Mouse (Mus musculus) myocyte (in vitro differentiated cells): ENCODE data around the gene Camta1. TPM values are rescaled to one million over a fixed set of nuclear protein-coding genes. Genes with fewer than 3 reads are reported as not detected.

ENCODE experiments used
- H3K27me3 ChIP-seq: one replicate; pipeline ENCODE4 v1.6.1; 2011; ENCODE audit not compliant: control insufficient read depth, insufficient read depth, insufficient read length
- H3K36me3 ChIP-seq: one replicate; pipeline ENCODE4 v1.6.1; 2011; ENCODE audit not compliant: control insufficient read depth, insufficient read depth
- H3K4me2 ChIP-seq: one replicate; pipeline ENCODE4 v1.6.1; 2011; ENCODE audit warnings: low read depth, control low read depth
- H3K4me3 ChIP-seq: one replicate; pipeline ENCODE4 v1.5.1; 2011; ENCODE audit warnings: mild to moderate bottlenecking, control low read depth, moderate library complexity
- H3K79me2 ChIP-seq: one replicate; pipeline ENCODE4 v1.6.1; 2011; ENCODE audit not compliant: control insufficient read depth, insufficient read depth
- H3ac ChIP-seq: one replicate; pipeline ENCODE4 v1.6.1; 2011; ENCODE audit not compliant: control insufficient read depth, insufficient read length
- CEBPB ChIP-seq: IDR thresholded peaks from 2 replicates; pipeline ENCODE4 v1.6.1; 2011; ENCODE audit warnings: mild to moderate bottlenecking, moderate library complexity; ENCODE audit not compliant: poor library complexity, insufficient read depth, severe bottlenecking
- E2F4 ChIP-seq: IDR thresholded peaks from one replicate; pipeline ENCODE4 v1.6.1; 2011; ENCODE audit warnings: mild to moderate bottlenecking, control low read depth, moderate library complexity; ENCODE audit not compliant: insufficient read depth
- MAX ChIP-seq: IDR thresholded peaks from one replicate; pipeline ENCODE4 v1.6.1; 2011; ENCODE audit warnings: low read depth, mild to moderate bottlenecking, control low read depth
- MYOD1 ChIP-seq, 3 experiments: IDR thresholded peaks; one replicate each; pipeline ENCODE4 v1.6.1; 2011; ENCODE audit warnings: control low read depth in 2 of 3, low read depth in 2 of 3, mild to moderate bottlenecking in 2 of 3, moderate library complexity in 1 of 3; ENCODE audit not compliant: insufficient read length in 2 of 3, control insufficient read depth in 1 of 3
- MYOG ChIP-seq, 3 experiments: IDR thresholded peaks; one replicate each; pipeline ENCODE4 v1.6.1; 2011; ENCODE audit warnings: control low read depth in 2 of 3, low read depth in 2 of 3, mild to moderate bottlenecking in 2 of 3; ENCODE audit not compliant: insufficient read length in 2 of 3, control insufficient read depth in 1 of 3, insufficient read depth in 1 of 3
- POLR2A ChIP-seq: IDR thresholded peaks from one replicate; pipeline ENCODE4 v1.6.1; 2011; ENCODE audit warnings: low read depth, mild to moderate bottlenecking, control low read depth, moderate library complexity; ENCODE audit not compliant: insufficient read length
- POLR2AphosphoS2 ChIP-seq: IDR thresholded peaks from one replicate; pipeline ENCODE4 v1.6.1; 2011; ENCODE audit warnings: low read depth, control low read depth; ENCODE audit not compliant: insufficient read length
- REST ChIP-seq: IDR thresholded peaks from one replicate; pipeline ENCODE4 v1.6.1; 2011; ENCODE audit warnings: mild to moderate bottlenecking, control low read depth, moderate library complexity; ENCODE audit not compliant: insufficient read depth, insufficient read length
- SRF ChIP-seq: IDR thresholded peaks from one replicate; pipeline ENCODE4 v1.6.1; 2011; ENCODE audit warnings: low read depth; ENCODE audit not compliant: control insufficient read depth, insufficient read length
- TCF12 ChIP-seq: IDR thresholded peaks from one replicate; pipeline ENCODE4 v1.6.1; 2011; ENCODE audit warnings: mild to moderate bottlenecking, control low read depth; ENCODE audit not compliant: poor library complexity, insufficient read depth, severe bottlenecking
- TCF3 ChIP-seq: IDR thresholded peaks from one replicate; pipeline ENCODE4 v1.6.1; 2011; ENCODE audit warnings: low read depth, control low read depth; ENCODE audit not compliant: insufficient read length
- USF1 ChIP-seq: IDR thresholded peaks from one replicate; pipeline ENCODE4 v1.6.1; 2011; ENCODE audit warnings: low read depth, mild to moderate bottlenecking, control low read depth, moderate library complexity
- polyA plus RNA-seq: library from polyadenylated mRNA; unstranded; fragments of >200 nt; fragmentation: generic; extraction: Trizol; gene quantifications from one replicate; pipeline ENCODE4 v1.2.1, GENCODE M21; 2012; ENCODE audit warnings: missing spikeins

The Camta1 gene
- polyA plus RNA-seq, 1 experiment, result 40.6 TPM

GRCm38 (mm10) chr4:151422361-151422760 is 439.3 kb downstream of the Camta1 start:
- TF ChIP-seq MAX (no peak), POLR2AphosphoS2 (no peak), TCF12 (no peak), TCF3 (no peak), CEBPB (no peak), MYOG (IDR thresholded peaks at IDR 0.05; ENCODE audit: control insufficient read depth in 1 of 3, insufficient read depth in 1 of 3, insufficient read length in 2 of 3, low read depth in 2 of 3) (no peak), MYOD1 (IDR thresholded peaks at IDR 0.05; ENCODE audit: control insufficient read depth in 1 of 3, insufficient read length in 2 of 3, low read depth in 2 of 3) (no peak), REST (no peak), POLR2A (no peak), E2F4 (no peak), SRF (no peak), USF1 (no peak)
- Histone ChIP-seq H3K27me3 (no peaks in the 10 kb centered on the region), H3K79me2 (no peaks in the 10 kb centered on the region), H3ac (no peak overlapping the region), H3K4me3 (no peak overlapping the region), H3K36me3 (no peaks in the 10 kb centered on the region), H3K4me2 (no peak overlapping the region)

GRCm38 (mm10) chr4:151418344-151418875 is 443.3 kb downstream of the Camta1 start:
- Histone ChIP-seq H3K4me2 (no peak overlapping the region), H3K27me3 (no peaks in the 10 kb centered on the region)
- TF ChIP-seq MAX (no peak), CEBPB (no peak), POLR2A (no peak), TCF12 (no peak), MYOD1 (IDR thresholded peaks at IDR 0.05; ENCODE audit: control insufficient read depth in 1 of 3, insufficient read length in 2 of 3, low read depth in 2 of 3) (no peak), USF1 (no peak), REST (no peak), SRF (no peak), E2F4 (no peak), MYOG (IDR thresholded peaks at IDR 0.05; ENCODE audit: control insufficient read depth in 1 of 3, insufficient read depth in 1 of 3, insufficient read length in 2 of 3, low read depth in 2 of 3) (no peak), POLR2AphosphoS2 (no peak), TCF3 (no peak)

GRCm38 (mm10) chr4:151415812-151416211 is 445.9 kb downstream of the Camta1 start:
- Histone ChIP-seq H3K4me2 (no peak overlapping the region), H3K27me3 (no peaks in the 10 kb centered on the region), H3K79me2 (no peaks in the 10 kb centered on the region), H3K4me3 (no peak overlapping the region), H3K36me3 (no peaks in the 10 kb centered on the region), H3ac (no peak overlapping the region)
- TF ChIP-seq REST (no peak), POLR2AphosphoS2 (no peak), SRF (no peak), POLR2A (no peak), USF1 (no peak), MYOG (IDR thresholded peaks at IDR 0.05; ENCODE audit: control insufficient read depth in 1 of 3, insufficient read depth in 1 of 3, insufficient read length in 2 of 3, low read depth in 2 of 3) (no peak)

More at GRCm38 (mm10) chr4:151418344-151418875, 443.3 kb downstream of the Camta1 start:
- Histone ChIP-seq H3K4me3 (no peak overlapping the region), H3ac (no peak overlapping the region), H3K79me2 (no peaks in the 10 kb centered on the region), H3K36me3 (no peaks in the 10 kb centered on the region)

- Histone ChIP-seq H3K4me3 (no peak overlapping the region), H3K4me2 (no peak overlapping the region)
- TF ChIP-seq TCF3, result no peak
- no peak for TF ChIP-seq E2F4
- TF ChIP-seq POLR2A, result no peak
- TF ChIP-seq TCF12, result no peak
- TF ChIP-seq MYOG (IDR thresholded peaks at IDR 0.05; ENCODE audit: control insufficient read depth in 1 of 3, insufficient read depth in 1 of 3, insufficient read length in 2 of 3, low read depth in 2 of 3), result no peak
- no peak for TF ChIP-seq CEBPB
- TF ChIP-seq SRF, result no peak
- TF ChIP-seq USF1, result no peak
- TF ChIP-seq MYOD1 (IDR thresholded peaks at IDR 0.05; ENCODE audit: control insufficient read depth in 1 of 3, insufficient read length in 2 of 3, low read depth in 2 of 3), result no peak
- no peak for TF ChIP-seq REST
- TF ChIP-seq POLR2AphosphoS2, result no peak
- no peak for TF ChIP-seq MAX
These were observed 446.3 kb downstream of the Camta1 start for GRCm38 (mm10) chr4:151415376-151415775.

GRCm38 (mm10) chr4:151414952-151415351 is 446.7 kb downstream of the Camta1 start:
- no peaks in the 10 kb centered on the region for H3K79me2 ChIP-seq
- no peaks in the 10 kb centered on the region for H3K27me3 ChIP-seq
- no peak overlapping the region for H3K4me2 ChIP-seq
- no peak overlapping the region for H3K4me3 ChIP-seq
- TF ChIP-seq TCF12 (no peak), MYOD1 (IDR thresholded peaks at IDR 0.05; ENCODE audit: control insufficient read depth in 1 of 3, insufficient read length in 2 of 3, low read depth in 2 of 3) (peak in 1 of 3 experiments; percentile 51), MYOG (IDR thresholded peaks at IDR 0.05; ENCODE audit: control insufficient read depth in 1 of 3, insufficient read depth in 1 of 3, insufficient read length in 2 of 3, low read depth in 2 of 3) (peak in 2 of 3 experiments; percentile 14 to 66), POLR2A (no peak), E2F4 (no peak), CEBPB (no peak), MAX (no peak), TCF3 (no peak), REST (no peak), POLR2AphosphoS2 (no peak)
- H3ac ChIP-seq, result no peak overlapping the region
- H3K36me3 ChIP-seq, result no peaks in the 10 kb centered on the region

More at GRCm38 (mm10) chr4:151415376-151415775, 446.3 kb downstream of the Camta1 start:
- no peaks in the 10 kb centered on the region for H3K27me3 ChIP-seq
- H3ac ChIP-seq, result no peak overlapping the region
- H3K79me2 ChIP-seq, result no peaks in the 10 kb centered on the region
- no peaks in the 10 kb centered on the region for H3K36me3 ChIP-seq
